Mouse (Mus musculus) urinary bladder, adult 2 months (tissue): Measurements from ENCODE around the gene Unc50. TPM values are rescaled to one million over a fixed set of nuclear protein-coding genes. Genes with fewer than 3 reads are reported as not detected.

Experiments used
- DNase-seq: peaks from one replicate; pipeline ENCODE4 v3.0.0; 2022; ENCODE audit warnings: low spot score
- polyA plus RNA-seq: library from polyadenylated mRNA; depleted of rRNA; stranded (reverse); fragments of >200 nt; gene quantifications from 2 replicates; pipeline ENCODE4 v1.2.3, GENCODE M21; 2012; rRNA removed

Unc50 gene
- polyA plus RNA-seq, result 75.2 and 112 TPM in 2 replicates

GRCm38 (mm10) chr1:37429366-37430296, at the start of gene Unc50, which contains the start of gene Coa5:
Unc50 (plus strand) TSS chr1:37430139.
Coa5 (minus strand) TSS chr1:37430103.
- peak; percentile 88 for DNase-seq

DNA sequence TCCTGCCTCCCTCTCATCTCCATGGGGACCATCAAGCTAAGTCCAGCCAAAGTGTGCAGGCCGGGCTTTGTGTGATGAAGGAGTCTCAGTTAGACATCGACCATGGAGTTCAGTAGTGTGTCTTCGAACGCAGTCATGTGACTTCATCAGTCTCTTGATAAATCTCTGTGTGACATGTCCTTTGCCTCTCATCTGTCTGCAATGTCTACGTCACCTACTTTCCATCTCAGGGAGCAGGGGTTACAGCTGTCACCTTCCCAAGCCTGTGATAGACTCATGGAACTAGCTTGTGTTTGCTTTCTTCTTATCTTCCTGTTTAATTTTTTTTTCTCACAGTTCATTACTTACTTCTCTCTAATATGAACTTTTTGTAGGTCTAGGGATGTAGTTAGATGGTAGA, 49.0 kb upstream of the Unc50 start:
- DNase-seq, result no peak

- DNase-seq, result no peak
Observed at GRCm38 (mm10) chr1:37384304-37384703, 45.6 kb upstream of the Unc50 start.

DNA sequence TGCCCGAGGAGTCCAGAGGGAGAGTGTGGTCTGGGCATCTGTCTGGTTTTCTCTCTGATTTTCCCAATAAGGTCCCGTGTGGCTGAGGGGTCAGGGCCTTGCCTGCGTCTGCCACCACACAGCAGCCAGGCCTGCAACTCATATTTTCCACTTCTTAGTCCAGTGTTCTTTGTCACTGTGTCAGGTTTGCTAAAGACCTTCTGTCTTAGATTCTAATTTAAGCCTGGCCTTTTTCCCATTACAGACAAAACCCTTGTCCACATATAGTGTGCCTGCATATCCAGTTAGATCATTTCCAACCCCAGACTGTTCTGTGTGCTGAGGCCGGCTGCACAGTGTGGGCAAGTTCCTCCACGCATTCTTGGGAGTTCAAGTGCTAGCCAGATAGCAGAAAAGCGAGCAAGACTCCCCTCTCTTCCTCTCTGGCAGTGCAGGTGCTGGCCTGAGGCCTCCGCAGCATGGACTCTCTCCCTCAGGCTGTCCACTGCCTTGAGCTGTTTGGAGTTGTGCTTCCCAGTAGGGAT, 43.4 kb upstream of the Unc50 start:
- no peak for DNase-seq

DNA sequence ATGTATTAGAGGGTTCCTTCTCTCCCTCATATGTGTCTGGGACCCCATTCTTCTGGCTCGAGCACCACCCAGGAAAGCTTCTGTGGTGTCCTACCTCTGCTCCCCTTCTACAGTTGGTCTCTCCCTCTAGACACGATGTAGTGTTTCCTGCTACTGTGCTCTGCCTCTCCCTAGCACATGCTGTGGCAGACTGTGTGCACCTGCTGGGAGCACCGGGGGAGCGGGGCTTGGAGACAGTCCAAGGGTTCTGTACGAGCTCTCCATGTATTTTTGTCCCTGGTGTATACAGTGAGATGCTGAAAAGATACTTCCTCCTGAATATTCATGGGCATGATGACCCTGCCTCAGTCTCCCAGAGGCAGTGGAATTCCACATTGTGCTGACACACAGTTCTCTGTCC, 36.8 kb upstream of the Unc50 start:
- no peak for DNase-seq

- DNase-seq, result no peak
Observed at GRCm38 (mm10) chr1:37396481-37396880, 33.5 kb upstream of the Unc50 start.

GRCm38 (mm10) chr1:37398961-37399360, 31.0 kb upstream of the Unc50 start:
- no peak for DNase-seq

DNA sequence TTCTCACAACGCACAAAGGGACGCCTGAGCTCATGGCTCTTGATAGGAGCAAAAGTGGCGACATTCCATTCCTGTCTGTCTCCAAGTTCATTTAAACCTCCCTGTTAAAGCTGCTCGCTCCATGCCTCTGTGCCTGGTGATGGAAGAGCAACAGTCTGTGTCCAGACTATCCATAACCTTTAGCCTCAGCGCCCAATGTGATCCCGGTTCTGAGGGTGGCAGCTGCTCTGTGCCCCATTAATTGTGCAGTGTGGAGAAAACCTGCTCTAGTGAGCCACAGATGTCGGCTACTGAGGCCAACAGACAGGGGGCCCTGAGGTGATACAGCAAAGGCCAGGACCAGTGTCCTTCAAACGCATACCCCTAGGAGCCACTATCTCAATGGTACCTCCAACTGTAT, 30.2 kb upstream of the Unc50 start:
- DNase-seq, result no peak

- DNase-seq, result no peak
Observed at GRCm38 (mm10) chr1:37401687-37402086, 28.3 kb upstream of the Unc50 start.

GRCm38 (mm10) chr1:37405137-37405536, 24.8 kb upstream of the Unc50 start:
- no peak for DNase-seq

GRCm38 (mm10) chr1:37407228-37407627, 22.7 kb upstream of the Unc50 start:
- no peak for DNase-seq

DNA sequence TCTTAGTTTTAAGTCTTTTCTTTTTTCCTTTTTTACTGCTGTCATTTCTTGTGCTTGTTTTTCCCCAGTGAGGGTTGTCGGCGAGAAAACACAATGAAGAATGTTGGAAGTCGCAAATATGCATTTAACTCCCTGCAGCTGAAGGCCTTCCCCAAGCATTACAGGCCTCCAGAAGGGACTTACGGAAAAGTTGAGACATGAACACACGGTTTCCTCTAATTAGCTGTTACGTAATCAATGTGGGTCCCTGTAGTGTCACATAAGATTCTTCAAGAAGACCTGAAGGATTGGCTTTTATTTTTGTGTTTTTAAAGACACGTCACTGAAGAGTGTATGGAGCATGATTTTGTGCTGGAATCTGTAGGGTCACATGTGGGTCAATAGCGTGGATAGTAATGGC, 21.9 kb upstream of the Unc50 start:
- no peak for DNase-seq

DNA sequence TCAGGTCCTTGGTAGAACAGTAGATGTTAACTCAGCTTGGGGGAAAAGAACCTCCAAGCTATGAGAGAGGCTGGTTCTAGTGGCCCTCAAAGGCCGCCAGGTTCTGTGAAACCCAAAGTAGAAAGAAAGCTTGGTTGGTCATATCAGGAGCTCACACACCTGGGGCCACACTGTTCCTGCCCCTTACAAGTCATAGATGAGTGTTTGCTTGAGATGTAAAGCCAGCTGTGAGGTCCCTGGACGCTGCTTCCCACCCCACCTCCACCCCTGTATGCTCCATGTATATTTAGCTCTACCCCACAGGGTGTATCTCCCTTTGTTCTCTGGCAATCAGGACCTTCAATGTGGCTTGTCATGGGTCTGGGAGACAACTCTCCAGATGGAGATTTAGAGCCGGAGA, 21.3 kb upstream of the Unc50 start:
- no peak for DNase-seq

- no peak for DNase-seq
Observed at GRCm38 (mm10) chr1:37409647-37410046, 20.3 kb upstream of the Unc50 start.

DNA sequence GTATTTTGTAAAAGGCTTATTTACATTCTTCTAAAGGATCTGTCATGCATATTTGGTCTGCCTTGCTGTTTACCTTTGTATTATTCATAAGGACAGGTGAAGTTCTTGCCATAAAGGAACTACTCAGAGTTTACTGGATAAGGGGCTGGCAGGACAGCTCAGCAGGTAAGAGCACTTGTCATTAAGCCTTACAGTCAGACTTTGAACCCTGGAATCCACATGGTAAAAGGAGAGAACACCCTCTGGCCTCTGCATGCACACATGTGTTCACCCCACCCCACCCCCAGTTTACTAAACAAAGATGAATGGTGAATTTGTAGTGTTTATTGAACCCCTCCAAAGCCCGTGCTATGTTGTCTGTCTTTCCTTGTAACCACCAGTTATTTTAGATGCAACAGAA, 14.5 kb upstream of the Unc50 start:
- DNase-seq, result no peak

DNA sequence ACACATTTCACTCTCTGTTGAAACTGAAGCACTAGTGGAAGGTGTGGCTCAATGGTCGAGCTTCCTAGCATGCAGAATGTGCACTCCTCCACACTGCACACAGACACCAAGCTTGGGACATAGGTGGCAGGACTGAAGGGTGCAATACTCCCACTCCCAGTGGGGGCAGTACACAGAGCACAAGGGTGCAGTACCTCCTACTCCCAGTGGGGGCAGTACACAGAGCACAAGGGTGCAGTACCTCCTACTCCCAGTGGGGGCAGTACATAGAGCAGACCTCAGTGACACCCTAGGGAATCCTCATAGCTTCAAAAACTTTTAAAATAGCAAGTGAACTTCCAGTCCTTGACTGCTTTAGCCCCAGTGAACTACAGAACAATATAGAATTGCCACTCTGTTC, 10.5 kb upstream of the Unc50 start:
- DNase-seq, result no peak

- no peak for DNase-seq
Observed at GRCm38 (mm10) chr1:37427144-37427875, 2.6 kb upstream of the Unc50 start.

- no peak for DNase-seq
Observed at GRCm38 (mm10) chr1:37428911-37429310, 1.0 kb upstream of the Unc50 start.

DNA sequence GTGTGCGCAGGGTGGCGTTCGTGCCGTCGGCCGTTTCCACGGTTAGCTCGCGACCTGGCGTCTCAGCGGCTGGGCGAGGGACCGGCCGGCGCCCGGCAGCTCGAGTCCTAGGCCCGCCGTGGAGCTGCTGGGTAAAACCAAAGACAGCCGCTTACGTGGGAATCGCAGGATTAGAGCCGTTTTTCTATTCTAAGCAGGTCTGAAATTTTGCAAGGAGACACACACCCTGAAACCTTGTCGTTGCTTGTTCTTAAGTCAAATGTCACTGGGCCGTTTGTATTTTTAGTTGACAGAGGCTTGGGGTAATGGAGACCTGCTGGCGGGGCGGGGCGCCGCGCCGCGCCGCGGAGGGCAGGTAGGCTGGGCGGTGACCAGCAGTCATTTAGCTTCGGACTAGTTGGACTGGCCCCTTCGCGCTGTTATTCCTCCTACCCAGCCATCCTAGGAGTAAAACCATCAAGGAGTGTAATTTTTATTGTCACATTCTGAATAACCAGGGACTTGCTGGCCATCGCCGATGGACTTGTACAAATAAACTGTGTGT, 430 bp downstream of the Unc50 start:
- DNase-seq, result no peak

- DNase-seq, result no peak
Observed at GRCm38 (mm10) chr1:37436419-37436818, 6.5 kb downstream of the Unc50 start.

DNA sequence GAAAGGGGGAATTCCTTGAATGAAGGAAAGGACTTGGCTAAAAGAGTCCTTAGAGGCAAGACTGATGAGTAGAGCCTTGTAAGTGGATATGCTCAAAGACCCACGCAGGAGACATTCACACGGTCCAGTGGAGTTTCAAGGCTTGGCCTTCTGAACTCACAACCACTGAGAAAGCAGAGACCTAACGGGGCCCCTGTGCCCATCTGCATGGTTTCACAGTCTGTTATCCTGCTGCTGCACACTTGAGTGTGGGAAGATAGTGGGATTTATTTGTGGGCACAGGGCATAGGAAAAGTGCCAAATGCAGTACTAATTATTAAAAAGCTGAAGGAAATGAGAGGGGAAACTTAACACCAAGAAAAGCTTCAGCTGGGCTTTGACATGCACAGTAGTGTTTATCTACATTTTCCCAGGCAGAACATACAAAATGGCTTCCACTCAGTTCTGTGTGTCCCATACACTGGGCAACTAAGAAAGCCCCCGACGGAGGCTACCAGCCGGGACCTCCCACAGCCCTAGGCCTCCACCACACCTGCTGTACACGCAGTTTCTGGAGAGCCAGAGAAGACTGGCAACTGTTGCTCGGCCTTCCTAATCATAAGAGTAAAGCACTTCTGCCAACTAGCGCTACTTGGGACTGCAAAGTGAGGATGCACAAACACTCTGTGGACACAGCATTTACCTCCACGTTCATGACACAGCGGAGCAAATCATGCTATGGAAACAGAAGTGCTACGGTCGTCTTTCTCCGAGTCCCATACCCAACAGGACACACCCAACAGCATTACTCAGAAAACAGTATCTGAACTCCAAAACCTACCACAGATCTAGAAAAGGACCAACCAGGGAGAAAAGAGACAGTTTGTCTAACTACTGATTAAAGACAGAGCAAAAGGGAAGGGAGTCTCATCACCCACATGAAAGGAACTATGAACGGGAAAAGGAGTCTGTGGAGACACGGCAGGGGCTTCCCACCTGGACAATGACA, 13.2 kb downstream of the Unc50 start:
- no peak for DNase-seq
